Mouse (Mus musculus): ENCODE measurements at regions not wholly inside any gene's neighbourhood (a gene's known extent, or its start where the extent isn't known, plus 50 kb on each side); places are given as distances from the start of the nearest gene placed in this dataset.

DNA sequence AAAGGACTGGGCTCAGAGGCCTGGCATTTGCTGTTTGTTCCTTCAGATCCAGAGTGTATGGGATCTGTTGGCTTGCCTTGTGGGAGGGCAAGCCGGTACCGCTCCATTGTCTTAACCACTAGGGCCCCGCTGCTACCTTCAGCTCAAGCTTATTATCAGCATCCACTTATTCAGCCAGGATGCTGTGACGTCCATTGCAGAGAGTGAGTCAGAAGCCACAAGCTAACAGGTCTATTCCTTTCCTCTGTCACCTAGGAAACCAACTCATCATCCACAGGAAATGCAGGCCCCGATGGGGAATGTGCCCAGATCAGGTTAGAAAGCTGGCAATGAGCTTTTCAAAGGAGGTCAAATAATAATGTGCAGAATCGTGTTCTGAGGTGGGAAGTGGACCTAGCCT, 73.8 kb upstream of the Mkln1 start:
- TF ChIP-seq CTCF (IDR thresholded peaks at IDR 0.05; ENCODE audit: borderline replicate concordance, insufficient read depth, low read length): no peak
- TF ChIP-seq POLR2A (IDR thresholded peaks at IDR 0.05; ENCODE audit: low read depth, low read length): no peak
